Mouse (Mus musculus) hindbrain, embryonic 13.5 days (tissue): ENCODE results near the gene Gm4881. TPM values are rescaled to one million over a fixed set of nuclear protein-coding genes. Genes with fewer than 3 reads are reported as not detected.

Experiments
- ATAC-seq: fragments of 200-750 bp; cut with Nextera tagmentation; 2 replicates; pipeline ENCODE4 v1.8.0; 2017; ENCODE audit warnings: moderate TSS enrichment; ENCODE audit not compliant: low FRiP score
- H3K27ac ChIP-seq: fragments of 300-500 bp; sonication (generic); 2 replicates; pipeline ENCODE4 v1.5.1; 2015; ENCODE audit warnings: inconsistent platforms, mild to moderate bottlenecking, moderate library complexity
- H3K27me3 ChIP-seq: fragments of 300-500 bp; sonication (generic); 2 replicates; pipeline ENCODE4 v1.6.1; 2015; ENCODE audit warnings: mild to moderate bottlenecking, inconsistent platforms
- H3K36me3 ChIP-seq: fragments of 300-500 bp; sonication (generic); 2 replicates; pipeline ENCODE4 v1.6.1; 2015; ENCODE audit warnings: mild to moderate bottlenecking, inconsistent platforms
- H3K4me1 ChIP-seq: fragments of 300-500 bp; sonication (generic); replicated peaks from 2 replicates; pipeline ENCODE4 v1.6.1; 2015; ENCODE audit warnings: inconsistent platforms
- H3K4me2 ChIP-seq: fragments of 300-500 bp; sonication (generic); 2 replicates; pipeline ENCODE4 v1.6.1; 2015; ENCODE audit warnings: inconsistent platforms, mild to moderate bottlenecking, moderate library complexity
- H3K4me3 ChIP-seq: fragments of 300-500 bp; sonication (generic); 2 replicates; pipeline ENCODE4 v1.5.1; 2015; ENCODE audit warnings: mild to moderate bottlenecking, inconsistent platforms
- H3K9ac ChIP-seq: fragments of 300-500 bp; sonication (generic); 2 replicates; pipeline ENCODE4 v1.6.1; 2015; ENCODE audit warnings: mild to moderate bottlenecking, inconsistent platforms
- H3K9me3 ChIP-seq: fragments of 300-500 bp; sonication (generic); 2 replicates; pipeline ENCODE4 v1.6.1; 2016; ENCODE audit warnings: inconsistent platforms
- WGBS: fragments of 180-500 bp; shearing (Covaris S2); methylation state at CpG from one replicate; pipeline ENCODE4 v1.1.7; 2015; 5-methylcytosine and 5-hydroxymethylcytosine counted together
- polyA plus RNA-seq: library from polyadenylated mRNA; unstranded; fragments of >200 nt; fragmentation: Nextera tagmentation; extraction: Ambion mirVana; gene quantifications from 2 replicates; pipeline ENCODE4 v1.2.1, GENCODE M21; 2015

The Gm4881 gene
- polyA plus RNA-seq, 1 experiment from 2014 or later = 5.1 TPM

DNA sequence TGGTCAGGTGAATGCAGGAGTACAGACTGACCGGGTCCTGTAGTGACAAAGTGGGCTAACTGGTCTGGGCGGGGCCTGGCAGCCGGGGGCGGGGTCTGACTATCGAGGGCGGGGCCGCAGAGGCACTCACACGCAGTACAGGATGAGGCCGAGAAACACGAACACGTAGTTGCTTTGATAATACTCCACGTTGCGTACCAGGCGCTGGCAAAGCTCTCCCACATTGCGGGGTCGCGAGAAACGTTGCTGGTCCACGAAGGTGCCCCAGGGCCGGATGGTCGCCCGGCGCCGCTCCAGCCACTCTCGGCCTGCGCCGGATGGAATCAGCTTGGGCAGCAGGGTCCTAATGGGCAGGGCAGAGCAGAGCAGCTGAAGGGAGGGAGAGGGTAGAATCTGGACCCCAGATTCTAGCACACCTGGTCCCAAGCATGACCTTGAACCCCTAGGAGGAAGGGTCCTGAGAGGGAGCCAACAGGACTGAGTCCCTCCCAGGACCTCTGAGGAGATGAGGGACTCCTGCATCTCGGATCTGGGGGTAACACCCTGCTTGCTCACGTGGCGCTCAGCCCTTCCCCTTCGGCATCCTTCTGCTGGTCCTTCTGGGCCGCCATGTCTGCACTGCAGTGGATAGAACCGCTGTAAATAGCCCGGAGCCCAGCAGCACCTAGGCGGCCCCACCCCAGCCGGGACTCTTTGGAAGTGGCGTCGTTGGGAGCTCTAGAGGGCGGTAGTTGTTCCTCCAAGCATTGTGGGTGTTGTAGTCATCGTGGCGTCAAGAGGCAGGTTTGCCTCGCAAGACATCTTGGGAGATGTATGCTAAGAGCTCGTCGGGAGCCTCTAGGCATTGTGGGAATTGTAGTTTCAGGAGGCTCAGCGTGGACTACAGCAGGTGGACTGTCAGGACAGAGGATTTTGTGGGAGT lies 27.9 kb upstream of the Gm4881 start, which contains the start of gene Rabac1:
Gene Rabac1 (minus strand): TSS at position 783 of the 922 bp plus-strand sequence.
- H3K9ac ChIP-seq = peak within 1 kb of the TSS; percentile 94
- peak within 1 kb of the TSS; percentile 67 for H3K4me2 ChIP-seq
- peak within 1 kb of the TSS; percentile 80 for H3K4me3 ChIP-seq
- H3K27me3 ChIP-seq = no peaks in the 10 kb centered on the region
- no peaks in the 10 kb centered on the region for H3K9me3 ChIP-seq
- under 1% methylated on average over 45 of the region's 45 CpGs for WGBS
- peaks cover 14% of the 10 kb centered on the region for H3K36me3 ChIP-seq
- ATAC-seq = peak; percentile 93
- H3K4me1 ChIP-seq = peaks cover 16% of the 10 kb centered on the region
- peak within 1 kb of the TSS; percentile 86 for H3K27ac ChIP-seq

DNA sequence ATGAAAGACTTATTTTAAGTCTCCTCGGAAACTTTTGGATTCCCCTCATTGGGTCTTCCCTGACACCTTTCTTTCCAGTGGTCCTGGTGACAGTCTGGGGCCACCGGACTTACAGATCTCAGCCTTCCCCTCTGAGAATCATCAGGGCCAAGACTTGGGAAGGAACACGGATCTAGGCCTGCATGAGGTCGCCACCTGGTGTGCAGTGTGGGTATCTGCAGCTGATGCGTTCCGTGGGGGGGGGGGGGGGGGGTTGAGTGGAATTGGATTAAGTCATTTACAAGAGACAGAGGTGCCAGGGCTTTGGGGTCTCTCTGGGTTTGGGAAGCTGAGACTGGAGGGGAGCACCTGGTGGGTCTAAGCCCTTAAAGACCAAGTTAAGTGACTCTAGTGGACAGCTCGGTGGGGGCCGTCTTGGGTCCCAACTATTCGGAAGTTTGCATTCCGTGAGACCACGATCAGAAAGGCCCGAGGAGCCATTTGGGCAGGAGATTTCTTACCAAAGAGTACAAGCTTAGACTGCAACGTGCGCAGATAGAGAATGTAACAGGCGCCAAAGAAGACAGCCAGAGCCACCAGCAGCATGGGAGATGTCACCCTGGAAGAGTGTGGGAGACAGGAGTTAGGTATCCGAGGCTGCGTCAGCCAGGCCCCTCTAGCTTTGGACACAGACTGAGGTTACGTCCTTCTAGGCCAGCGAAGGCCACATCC lies 27.1 kb upstream of the Gm4881 start:
- Histone ChIP-seq H3K36me3 (peaks cover 12% of the 10 kb centered on the region), H3K27ac (peak overlapping the region; percentile 86), H3K4me3 (peak overlapping the region; percentile 80), H3K9me3 (no peaks in the 10 kb centered on the region), H3K4me1 (peaks cover 16% of the 10 kb centered on the region), H3K4me2 (peak overlapping the region; percentile 67), H3K27me3 (no peaks in the 10 kb centered on the region), H3K9ac (peak overlapping the region; percentile 94)
- ATAC-seq = no peak; the same call in 1 of the 2 replicates
- WGBS = 12% methylated on average over 19 of the region's 19 CpGs

DNA sequence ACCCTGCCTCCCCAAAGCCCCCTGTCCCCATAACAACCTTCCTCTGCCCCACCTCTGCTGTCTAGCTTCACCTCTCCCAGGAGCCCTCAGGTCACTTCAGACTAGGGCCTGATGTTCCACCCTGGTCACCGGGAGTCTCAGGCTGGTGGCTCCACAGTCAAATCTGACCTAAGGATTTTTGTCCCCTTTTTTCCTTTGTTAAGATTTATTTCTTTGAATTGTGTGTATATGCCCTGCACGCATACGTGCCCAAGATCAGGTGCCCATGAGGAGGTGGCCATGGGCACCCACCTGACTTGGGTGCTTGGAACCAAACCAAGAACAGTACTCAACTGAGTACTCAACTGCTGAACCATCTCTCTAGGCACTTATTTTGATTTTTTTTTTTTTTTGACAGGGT lies 26.0 kb upstream of the Gm4881 start:
- Histone ChIP-seq H3K4me1 (peaks cover 16% of the 10 kb centered on the region), H3K27me3 (no peaks in the 10 kb centered on the region), H3K9ac (no peak overlapping the region)

DNA sequence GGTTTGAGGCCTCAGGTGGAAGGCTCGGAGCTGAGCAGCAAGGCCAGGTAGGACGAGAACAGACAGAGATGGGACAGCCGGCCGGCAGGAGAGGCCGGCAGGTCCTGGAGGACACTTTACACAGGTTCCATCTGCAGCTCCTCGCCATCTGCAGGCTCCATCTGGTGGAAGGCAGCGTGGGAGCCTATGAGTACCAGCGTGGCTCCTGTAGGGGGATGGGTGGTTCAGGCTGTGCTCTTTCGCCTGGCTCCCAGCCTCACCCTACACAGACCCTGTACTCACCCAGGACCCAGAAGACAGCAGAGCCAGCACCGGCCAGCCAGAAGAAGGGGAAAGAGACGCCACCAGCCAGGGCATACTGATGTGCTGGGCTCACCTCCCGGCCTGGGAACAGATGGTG lies 25.5 kb upstream of the Gm4881 start:
- no peaks in the 10 kb centered on the region for H3K27me3 ChIP-seq
- no peak overlapping the region for H3K27ac ChIP-seq
- H3K36me3 ChIP-seq = peaks cover 12% of the 10 kb centered on the region
- H3K9me3 ChIP-seq = no peaks in the 10 kb centered on the region
- no peak overlapping the region for H3K4me2 ChIP-seq
- peaks cover 16% of the 10 kb centered on the region for H3K4me1 ChIP-seq
- no peak for ATAC-seq
- no peak overlapping the region for H3K4me3 ChIP-seq
- H3K9ac ChIP-seq = no peak overlapping the region
- WGBS = 75% methylated on average over 12 of the region's 12 CpGs

More for the DNA sequence above, 26.0 kb upstream of the Gm4881 start:
- H3K4me2 ChIP-seq = no peak overlapping the region
- no peak for ATAC-seq
- 91% methylated on average over 3 of the region's 3 CpGs for WGBS
- H3K4me3 ChIP-seq = no peak overlapping the region
- H3K36me3 ChIP-seq = peaks cover 12% of the 10 kb centered on the region
- no peaks in the 10 kb centered on the region for H3K9me3 ChIP-seq
- no peak overlapping the region for H3K27ac ChIP-seq

DNA sequence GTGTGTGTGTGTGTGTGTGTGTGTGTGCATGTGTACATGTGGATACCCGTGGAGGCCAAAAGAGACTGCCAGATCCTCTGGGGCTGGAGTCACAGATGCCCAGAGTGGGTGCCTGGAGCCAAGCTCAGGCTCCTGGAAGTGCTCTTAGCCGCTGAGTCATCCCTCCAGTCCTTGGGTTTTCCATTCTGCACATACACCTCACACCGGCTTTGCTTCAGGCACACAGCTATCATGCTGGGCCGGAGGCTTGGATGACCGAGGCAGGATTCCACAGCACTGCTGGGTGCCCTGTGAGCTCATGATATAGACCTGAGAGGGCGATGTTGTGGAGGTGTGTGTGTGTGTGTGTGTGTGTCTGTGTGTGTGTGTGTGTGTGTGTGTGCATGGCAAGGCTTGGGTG lies 24.2 kb upstream of the Gm4881 start:
- Histone ChIP-seq H3K9ac (no peak overlapping the region), H3K4me3 (no peak overlapping the region), H3K27ac (no peak overlapping the region), H3K4me1 (peaks cover 16% of the 10 kb centered on the region), H3K9me3 (no peaks in the 10 kb centered on the region), H3K27me3 (no peaks in the 10 kb centered on the region), H3K36me3 (peaks cover 12% of the 10 kb centered on the region), H3K4me2 (no peak overlapping the region)
- no peak for ATAC-seq
- 74% methylated on average over 6 of the region's 6 CpGs for WGBS

DNA sequence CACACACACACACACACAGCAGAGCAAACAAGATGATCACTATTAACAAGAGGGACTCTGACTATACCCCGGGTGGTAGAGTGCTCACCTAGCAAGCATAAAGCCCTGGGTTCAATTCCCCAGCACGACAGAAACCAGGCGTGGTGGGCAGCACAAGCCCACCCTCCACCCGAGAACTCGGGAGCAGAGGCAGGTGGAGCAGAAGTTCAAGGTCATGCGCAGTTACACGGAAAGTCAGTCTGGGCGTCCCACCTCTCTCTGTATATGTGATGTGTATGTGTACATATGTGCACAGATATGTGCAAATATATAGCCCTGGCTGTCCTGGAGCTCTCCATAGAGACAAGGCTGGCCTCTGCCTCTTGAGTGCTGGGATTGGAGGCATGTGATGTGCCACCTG lies 23.7 kb upstream of the Gm4881 start:
- Histone ChIP-seq H3K4me2 (no peak overlapping the region), H3K4me3 (no peak overlapping the region), H3K27ac (no peak overlapping the region), H3K4me1 (peaks cover 16% of the 10 kb centered on the region), H3K9me3 (no peaks in the 10 kb centered on the region), H3K9ac (no peak overlapping the region), H3K27me3 (no peaks in the 10 kb centered on the region), H3K36me3 (peaks cover 12% of the 10 kb centered on the region)
- WGBS = 84% methylated on average over 8 of the region's 8 CpGs
- no peak for ATAC-seq

DNA sequence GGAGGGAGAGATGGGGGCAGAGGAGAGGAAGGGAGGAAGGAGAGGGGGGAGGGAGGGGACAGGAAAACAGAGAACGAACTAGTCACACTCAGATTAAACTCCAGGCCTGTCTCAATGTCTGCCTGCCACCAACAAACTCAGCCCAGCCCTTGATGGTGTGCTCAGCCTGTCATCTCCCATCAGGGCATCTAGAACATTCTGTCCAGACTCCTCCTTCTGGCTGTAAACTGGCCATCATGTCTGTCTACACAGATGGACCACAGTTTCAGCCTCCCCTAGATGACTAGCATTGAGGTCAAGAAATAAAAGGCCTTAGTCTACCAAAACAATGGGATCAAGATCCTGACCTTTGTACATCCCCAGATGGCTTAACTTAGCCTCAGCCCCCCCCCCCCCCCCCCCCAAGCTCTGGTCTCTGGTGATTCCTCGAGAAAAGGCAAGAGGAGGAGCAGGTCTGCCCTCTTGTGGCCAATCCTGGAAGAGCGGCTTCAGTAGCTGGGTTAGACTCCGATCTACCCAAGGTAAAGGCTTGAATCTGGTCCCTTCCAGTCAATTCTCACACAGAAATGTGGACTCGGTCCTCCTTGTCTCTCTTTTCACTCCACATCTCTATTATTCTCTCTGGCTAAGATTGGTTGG lies 20.7 kb upstream of the Gm4881 start:
- no peak overlapping the region for H3K4me2 ChIP-seq
- H3K9ac ChIP-seq = no peak overlapping the region
- 0 out of 2 replicates have a peak, but pooled peaks cover 3% of the 10 kb centered on the region for H3K4me1 ChIP-seq
- 13% methylated on average over 5 of the region's 5 CpGs for WGBS
- H3K9me3 ChIP-seq = no peaks in the 10 kb centered on the region
- H3K27ac ChIP-seq = no peak overlapping the region
- no peaks in the 10 kb centered on the region for H3K27me3 ChIP-seq
- peaks cover 12% of the 10 kb centered on the region for H3K36me3 ChIP-seq
- H3K4me3 ChIP-seq = no peak overlapping the region
- peak; percentile 45 for ATAC-seq

DNA sequence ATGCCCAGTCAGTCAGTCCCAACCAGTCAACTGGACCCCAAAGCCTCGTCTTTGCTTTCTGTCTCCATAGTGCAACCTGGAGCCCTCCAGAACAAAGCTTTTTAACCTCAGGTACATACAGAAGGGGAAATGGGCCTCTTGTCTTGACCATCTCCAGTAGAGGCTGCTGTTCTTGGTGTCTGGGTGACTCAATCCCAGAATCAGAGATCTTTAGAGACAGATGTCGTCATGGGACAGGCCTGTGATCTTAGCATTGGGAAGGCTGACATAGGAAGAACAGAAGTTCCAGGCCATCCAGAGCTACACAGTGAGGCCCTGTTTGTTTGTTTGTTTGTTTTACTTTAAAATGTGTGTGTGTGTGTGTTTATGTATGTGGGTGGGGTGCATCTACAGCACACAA lies 20.0 kb upstream of the Gm4881 start:
- no peak for ATAC-seq
- no peak overlapping the region for H3K4me2 ChIP-seq
- no peaks in the 10 kb centered on the region for H3K4me1 ChIP-seq
- no peak overlapping the region for H3K4me3 ChIP-seq
- H3K27ac ChIP-seq = no peak overlapping the region
- H3K9ac ChIP-seq = no peak overlapping the region
- H3K9me3 ChIP-seq = no peaks in the 10 kb centered on the region
- 73% methylated on average over 2 of the region's 2 CpGs for WGBS
- peaks cover 5% of the 10 kb centered on the region for H3K36me3 ChIP-seq
- no peaks in the 10 kb centered on the region for H3K27me3 ChIP-seq

DNA sequence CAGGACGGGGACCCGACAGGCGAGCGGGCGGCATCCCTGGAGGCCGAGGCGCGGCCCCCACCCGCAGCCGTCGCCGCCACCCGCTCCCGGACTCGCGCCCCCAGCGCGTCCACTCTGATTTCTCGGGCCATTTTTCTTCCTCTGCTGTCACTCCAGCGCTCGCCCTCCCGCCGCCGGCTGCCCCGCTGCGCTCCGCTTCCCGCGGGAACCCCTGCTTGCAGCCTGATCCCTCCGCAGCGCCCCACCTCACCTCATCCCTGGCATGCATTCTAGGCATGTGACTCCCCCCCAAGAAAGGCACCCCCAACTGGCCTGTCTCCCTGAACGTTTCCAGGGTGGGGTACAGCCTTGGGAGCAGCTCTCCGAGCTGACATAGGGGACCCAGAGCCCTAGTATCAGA lies 10.9 kb upstream of the Gm4881 start:
- H3K36me3 ChIP-seq = no peaks in the 10 kb centered on the region
- WGBS = 4% methylated on average over 17 of the region's 33 CpGs

DNA sequence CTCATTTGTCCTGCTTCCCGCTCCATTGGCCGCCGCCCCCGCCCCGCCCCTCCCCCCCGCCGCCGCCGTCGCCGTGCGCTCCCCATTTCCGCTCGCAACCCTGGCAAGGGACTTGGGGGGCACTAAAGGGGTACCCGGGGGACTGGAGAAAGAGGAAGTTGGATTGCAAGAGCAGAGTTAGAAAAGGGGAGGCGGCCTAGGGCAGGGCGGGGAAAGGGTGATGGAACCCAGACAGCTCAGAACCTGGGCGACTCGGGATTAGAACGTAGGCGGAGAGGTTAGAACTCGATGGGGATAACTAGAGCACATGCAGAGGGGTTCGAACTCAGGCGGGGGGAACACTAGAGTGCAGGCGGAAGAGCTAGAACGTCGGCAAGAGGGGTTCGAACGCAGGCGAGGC lies 10.2 kb upstream of the Gm4881 start:
- peaks cover 58% of the 10 kb centered on the region for H3K4me1 ChIP-seq

More for the DNA sequence above, 10.9 kb upstream of the Gm4881 start:
- H3K9ac ChIP-seq = peak overlapping the region; percentile 65
- H3K4me3 ChIP-seq = peak overlapping the region; percentile 31
- no peak overlapping the region for H3K27ac ChIP-seq
- ATAC-seq = no peak
- H3K9me3 ChIP-seq = no peaks in the 10 kb centered on the region
- H3K4me1 ChIP-seq = peaks cover 50% of the 10 kb centered on the region
- peak overlapping the region; percentile 54 for H3K4me2 ChIP-seq
- peaks cover 72% of the 10 kb centered on the region for H3K27me3 ChIP-seq

DNA sequence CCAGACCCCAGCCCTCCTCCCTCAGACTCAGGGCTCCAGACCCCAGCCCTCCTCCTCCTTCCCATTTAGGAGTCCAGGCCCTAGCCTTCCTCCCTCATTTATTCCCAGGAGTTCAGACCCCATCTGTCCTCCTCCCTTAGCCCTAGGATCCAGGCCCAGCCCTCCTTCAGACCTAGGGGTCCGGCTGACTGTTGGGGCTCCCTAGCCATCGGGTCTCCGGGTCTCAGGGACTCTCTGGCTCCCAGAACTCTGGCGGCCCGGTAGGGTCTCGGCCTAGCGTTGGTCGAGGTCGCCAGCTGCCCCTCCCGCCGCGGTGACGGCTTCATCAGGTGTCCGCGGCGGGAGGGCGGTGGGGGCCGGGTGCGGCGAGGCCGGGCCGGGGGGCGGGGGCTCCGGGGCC lies 9.7 kb upstream of the Gm4881 start:
- Histone ChIP-seq H3K4me3 (peak overlapping the region; percentile 31), H3K27ac (no peak overlapping the region), H3K4me1 (peaks cover 62% of the 10 kb centered on the region), H3K9ac (peak overlapping the region; percentile 53; the same call in 1 of the 2 replicates), H3K9me3 (no peaks in the 10 kb centered on the region), H3K36me3 (no peaks in the 10 kb centered on the region), H3K4me2 (peak overlapping the region; percentile 54), H3K27me3 (peaks cover 84% of the 10 kb centered on the region)
- WGBS = 2% methylated on average over 17 of the region's 24 CpGs
- ATAC-seq = peak; percentile 26; the same call in 1 of the 2 replicates

More for the DNA sequence above, 10.2 kb upstream of the Gm4881 start:
- Histone ChIP-seq H3K4me3 (peak overlapping the region; percentile 31), H3K4me2 (peak overlapping the region; percentile 54), H3K9ac (peak overlapping the region; percentile 53), H3K27ac (no peak overlapping the region), H3K9me3 (no peaks in the 10 kb centered on the region), H3K36me3 (no peaks in the 10 kb centered on the region), H3K27me3 (peaks cover 79% of the 10 kb centered on the region)
- WGBS = 3% methylated on average over 26 of the region's 30 CpGs
- no peak for ATAC-seq
